14 mouse cellular contexts compared by ENCODE assay signal in the genomic region with DNA sequence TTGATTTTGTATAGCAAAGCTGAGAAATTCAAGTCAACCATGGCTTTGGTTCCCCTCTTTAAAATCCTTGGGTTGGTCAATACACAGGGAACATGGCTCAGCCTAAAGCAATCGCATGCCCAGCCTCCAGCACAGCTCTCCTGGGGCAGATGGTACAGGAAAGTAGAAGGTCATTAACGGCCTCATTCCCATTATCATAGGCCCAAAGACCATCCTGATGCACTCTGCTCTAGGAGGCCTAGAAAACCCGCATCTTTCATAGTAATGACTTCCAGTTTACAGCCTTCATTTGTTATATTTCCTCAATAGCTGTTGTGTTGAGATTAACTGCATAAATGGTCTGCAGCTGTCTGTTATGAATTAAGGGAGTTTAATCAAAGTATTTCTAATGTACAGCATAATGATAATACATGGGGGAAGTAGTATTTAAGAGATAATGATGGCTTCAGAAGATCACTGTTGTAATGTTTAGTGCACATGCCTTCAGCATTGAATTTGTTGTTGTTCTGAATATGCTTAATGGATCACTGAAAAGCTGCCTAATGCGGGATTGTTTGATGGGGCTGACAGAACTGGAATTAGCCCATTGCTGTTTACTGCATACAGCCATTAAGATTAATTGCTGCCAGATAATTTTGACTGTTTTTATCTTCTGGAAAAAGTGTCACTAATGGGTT.
"Had no signal": no experiment of that assay in that cellular context is flagged by ENCODE, and none has a peak within 500 bp of the region (broad histone marks: within the 10 kb centered on the region; RNA-seq: fewer than 3 reads in every experiment).

No protein-coding gene starts in this region.

- H3K4me3 ChIP-seq: layer of hippocampus, adult 2 months; liver, embryonic 13.5 days; midbrain, embryonic 12.5 days; midbrain, embryonic 15.5 days; myocyte had no signal

- H3K4me2 ChIP-seq: liver, embryonic 13.5 days; midbrain, embryonic 12.5 days; midbrain, embryonic 15.5 days had no signal

- H3K9ac ChIP-seq: liver, embryonic 13.5 days; midbrain, embryonic 12.5 days; midbrain, embryonic 15.5 days had no signal

- DNase-seq: kidney, adult 2 months; kidney, postnatal 25 days; layer of hippocampus, adult 9-11 months; liver, embryonic 13.5 days; lung, adult 2 months; lung, postnatal 14 days; lung, postnatal 4 days; thymus, adult 18-20 months; thymus, postnatal 36 days had no signal

- H3K27ac ChIP-seq: kidney, postnatal 0 days; layer of hippocampus, adult 2 months; liver, embryonic 13.5 days; midbrain, embryonic 12.5 days; midbrain, embryonic 15.5 days had no signal

- H3K36me3 ChIP-seq: liver, embryonic 13.5 days; midbrain, embryonic 12.5 days; midbrain, embryonic 15.5 days had no signal

- ATAC-seq: midbrain, embryonic 15.5 days had no signal

- H3K4me1 ChIP-seq: liver, embryonic 13.5 days; midbrain, embryonic 12.5 days; midbrain, embryonic 15.5 days had no signal

- H3K27me3 ChIP-seq: liver, embryonic 13.5 days; midbrain, embryonic 12.5 days; midbrain, embryonic 15.5 days had no signal

- H3K9me3 ChIP-seq: liver, embryonic 13.5 days; midbrain, embryonic 15.5 days had no signal
